Mouse (Mus musculus) cerebellum, adult 2 months (tissue): ENCODE data around the gene Ccdc137. TPM values are rescaled to one million over a fixed set of nuclear protein-coding genes. Genes with fewer than 3 reads are reported as not detected.

Source experiments
- DNase-seq, 2 experiments: peaks; one replicate each; pipeline ENCODE4 v3.0.0; 2021
- H3K27ac ChIP-seq: fragments of 200-500 bp; 2 replicates; pipeline ENCODE4 v1.5.1; 2012; ENCODE audit warnings: low read length, control low read depth, inconsistent platforms; ENCODE audit not compliant: insufficient read depth
- H3K27me3 ChIP-seq: fragments of 200-500 bp; 2 replicates; pipeline ENCODE4 v1.6.1; 2012; ENCODE audit warnings: inconsistent platforms, mild to moderate bottlenecking, low read length, moderate library complexity; ENCODE audit not compliant: control insufficient read depth, insufficient read depth
- H3K4me1 ChIP-seq: fragments of 200-500 bp; 2 replicates; pipeline ENCODE4 v1.6.1; 2011; ENCODE audit warnings: low read length; ENCODE audit not compliant: control insufficient read depth, insufficient read depth
- H3K4me3 ChIP-seq: fragments of 200-500 bp; replicated peaks from 2 replicates; pipeline ENCODE3; 2011; ENCODE audit warnings: mild to moderate bottlenecking, low read depth, low read length, control low read depth; ENCODE audit not compliant: insufficient read depth
- CTCF ChIP-seq: fragments of 200-500 bp; IDR thresholded peaks from 2 replicates; pipeline ENCODE4 v1.5.1; 2011; ENCODE audit warnings: low read depth, mild to moderate bottlenecking, control low read depth, low read length, moderate library complexity, borderline replicate concordance; ENCODE audit not compliant: insufficient read depth
- POLR2A ChIP-seq: fragments of 200-500 bp; IDR thresholded peaks from 2 replicates; pipeline ENCODE4 v1.6.1; 2011; ENCODE audit warnings: low read length, control low read depth, borderline replicate concordance; ENCODE audit not compliant: insufficient read depth
- WGBS: fragments of 180-500 bp; shearing (Covaris S2); methylation state at CpG from one replicate; pipeline ENCODE4 v1.1.7; 2018; 5-methylcytosine and 5-hydroxymethylcytosine counted together
- polyA plus RNA-seq: library from polyadenylated mRNA; depleted of rRNA; stranded (reverse); fragments of >200 nt; gene quantifications from 2 replicates; pipeline ENCODE4 v1.2.3, GENCODE M21; 2012

Ccdc137 gene
- polyA plus RNA-seq, 1 experiment: 27.3 TPM

- peak within 1 kb of the TSS; percentile 83 for H3K4me3 ChIP-seq
- WGBS: under 1% methylated on average over 75 of the region's 77 CpGs
- peak; percentile 86 to 93 for DNase-seq
- H3K27me3 ChIP-seq: no peaks in the 10 kb centered on the region
- no peaks in the 10 kb centered on the region; the same call in 1 of the 2 replicates for H3K4me1 ChIP-seq
- TF ChIP-seq POLR2A (peak; percentile 62), CTCF (no peak)
- H3K27ac ChIP-seq: peak within 1 kb of the TSS; percentile 51
These were observed 20.6 kb upstream of the Ccdc137 start, which contains the start of gene Nploc4 for GRCm38 (mm10) chr11:120437152-120437856. TSS of gene Nploc4 (minus strand) at chr11:120437708.

- no peak for DNase-seq
- no peaks in the 10 kb centered on the region; the same call in 1 of the 2 replicates for H3K4me1 ChIP-seq
- TF ChIP-seq CTCF (no peak), POLR2A (no peak)
- WGBS: 20% methylated on average over 12 of the region's 12 CpGs
- H3K27ac ChIP-seq: no peak overlapping the region
- H3K4me3 ChIP-seq: peak overlapping the region; percentile 83
- H3K27me3 ChIP-seq: no peaks in the 10 kb centered on the region
These were observed 20.0 kb upstream of the Ccdc137 start for GRCm38 (mm10) chr11:120437857-120438385.

- TF ChIP-seq POLR2A (no peak), CTCF (no peak)
- Histone ChIP-seq H3K27me3 (no peaks in the 10 kb centered on the region), H3K27ac (no peak within 1 kb of the TSS), H3K4me1 (no peaks in the 10 kb centered on the region), H3K4me3 (no peak within 1 kb of the TSS)
- DNase-seq: no peak
- WGBS: 84% methylated on average over 3 of the region's 3 CpGs
These were observed 15.6 kb upstream of the Ccdc137 start, which contains the start of gene Tspan10 for GRCm38 (mm10) chr11:120442344-120442743. TSS of gene Tspan10 (plus strand) at chr11:120442644.

- Histone ChIP-seq H3K27me3 (no peaks in the 10 kb centered on the region), H3K4me3 (no peak overlapping the region)
These were observed 15.1 kb upstream of the Ccdc137 start for GRCm38 (mm10) chr11:120442765-120443280.

GRCm38 (mm10) chr11:120444106-120444505 is 13.8 kb upstream of the Ccdc137 start:
- no peak overlapping the region for H3K27ac ChIP-seq
- no peak for DNase-seq
- H3K4me1 ChIP-seq: no peaks in the 10 kb centered on the region
- TF ChIP-seq POLR2A (no peak), CTCF (no peak)
- H3K27me3 ChIP-seq: no peaks in the 10 kb centered on the region
- WGBS: 68% methylated on average over 6 of the region's 6 CpGs
- H3K4me3 ChIP-seq: no peak overlapping the region

More at GRCm38 (mm10) chr11:120442765-120443280, 15.1 kb upstream of the Ccdc137 start:
- WGBS: 81% methylated on average over 3 of the region's 3 CpGs
- H3K4me1 ChIP-seq: no peaks in the 10 kb centered on the region
- DNase-seq: no peak
- no peak for TF ChIP-seq POLR2A
- no peak for TF ChIP-seq CTCF
- no peak overlapping the region for H3K27ac ChIP-seq

- TF ChIP-seq POLR2A: no peak
- TF ChIP-seq CTCF: no peak
- 78% methylated on average over 3 of the region's 3 CpGs for WGBS
- DNase-seq: no peak
- no peaks in the 10 kb centered on the region for H3K27me3 ChIP-seq
- H3K4me3 ChIP-seq: no peak overlapping the region
- no peak overlapping the region for H3K27ac ChIP-seq
- no peaks in the 10 kb centered on the region for H3K4me1 ChIP-seq
These were observed 12.4 kb upstream of the Ccdc137 start for GRCm38 (mm10) chr11:120445475-120445874.

GRCm38 (mm10) chr11:120447179-120447578 is 10.7 kb upstream of the Ccdc137 start:
- Histone ChIP-seq H3K27me3 (no peaks in the 10 kb centered on the region), H3K4me1 (no peaks in the 10 kb centered on the region), H3K27ac (no peak overlapping the region), H3K4me3 (no peak overlapping the region)
- WGBS: 74% methylated on average over 7 of the region's 7 CpGs
- no peak for DNase-seq
- no peak for TF ChIP-seq CTCF
- TF ChIP-seq POLR2A: no peak

GRCm38 (mm10) chr11:120452246-120452645 is 5.7 kb upstream of the Ccdc137 start:
- 62% methylated on average over 3 of the region's 3 CpGs for whole genome bisulfite sequencing
- 0 out of 2 replicates have a peak, but pooled peaks cover 4% of the 10 kb centered on the region for H3K4me1 ChIP-seq
- H3K4me3 ChIP-seq: no peak overlapping the region
- DNase-seq: no peak
- H3K27me3 ChIP-seq: no peaks in the 10 kb centered on the region
- no peak for TF ChIP-seq POLR2A
- TF ChIP-seq CTCF: no peak
- H3K27ac ChIP-seq: no peak overlapping the region
